ENCODE assay signal across 8 mouse cellular contexts in genomic region chr3:75557292-75557691, GRCm38 (mm10). TPM values are rescaled to one million over a fixed set of nuclear protein-coding genes. Genes with fewer than 3 reads are reported as not detected.
DNase-seq lines count a peak whose midpoint lies in the region; ATAC-seq and TF ChIP-seq lines count a peak whose summit lies in the region.

Gene Serpini1, plus strand, starts transcription at chr3:75557547.

- H3K4me3 ChIP-seq in G1E (ENCODE audit: low read depth, low read length): peak within 1 kb of the TSS; percentile 94
- peak within 1 kb of the TSS; percentile 68 for H3K4me3 ChIP-seq in forebrain, embryonic 15.5 days
- peak within 1 kb of the TSS; percentile 99 for H3K4me3 ChIP-seq in olfactory bulb, adult 2 months (ENCODE audit: insufficient read depth, low read depth, low read length)

- under 1% methylated on average over 19 of the region's 19 CpGs for WGBS in forebrain, embryonic 15.5 days
- WGBS in olfactory bulb, adult 2 months: 1% methylated on average over 19 of the region's 19 CpGs

- H3K36me3 ChIP-seq in G1E (replicated peaks): peaks cover 2% of the 10 kb centered on the region
- no peaks in the 10 kb centered on the region for H3K36me3 ChIP-seq in forebrain, embryonic 15.5 days

- H3K27ac ChIP-seq in forebrain, embryonic 15.5 days (replicated peaks): peak within 1 kb of the TSS; percentile 91
- peak within 1 kb of the TSS; percentile 90 for H3K27ac ChIP-seq in olfactory bulb, adult 2 months (ENCODE audit: insufficient read depth, low read depth, low read length)

- H3K9me3 ChIP-seq in G1E (replicated peaks): no peaks in the 10 kb centered on the region
- H3K9me3 ChIP-seq in forebrain, embryonic 15.5 days: no peaks in the 10 kb centered on the region

- TF ChIP-seq CTCF in G1E (IDR thresholded peaks at IDR 0.05; ENCODE audit: low read depth, low read length): no peak
- no peak for TF ChIP-seq CTCF in olfactory bulb, adult 2 months (IDR thresholded peaks at IDR 0.05; ENCODE audit: insufficient read depth, low read depth, low read length)

- TF ChIP-seq POLR2A in olfactory bulb, adult 2 months (IDR thresholded peaks at IDR 0.05; ENCODE audit: insufficient read depth, low read depth, low read length): peak; percentile 89

- no peaks in the 10 kb centered on the region for H3K27me3 ChIP-seq in G1E (ENCODE audit: insufficient read depth, low read length)
- no peaks in the 10 kb centered on the region for H3K27me3 ChIP-seq in forebrain, embryonic 15.5 days

- H3K9ac ChIP-seq in forebrain, embryonic 15.5 days (replicated peaks): peak within 1 kb of the TSS; percentile 87

- peaks cover 18% of the 10 kb centered on the region for H3K4me1 ChIP-seq in G1E (ENCODE audit: insufficient read depth, low read depth, low read length)
- peaks cover 14% of the 10 kb centered on the region for H3K4me1 ChIP-seq in forebrain, embryonic 15.5 days
- no peaks in the 10 kb centered on the region for H3K4me1 ChIP-seq in olfactory bulb, adult 2 months (ENCODE audit: control insufficient read depth, insufficient read depth, low read length)

- intact Hi-C loops in heart, postnatal 36 days (cut with DNase I): no loop called here

- ATAC-seq in G1E (ENCODE audit: extremely low read depth, insufficient number of reproducible peaks, low FRiP score, poor library complexity, severe bottlenecking): peak; percentile 76
- ATAC-seq in forebrain, embryonic 15.5 days (replicated peaks): peak; percentile 96

- peak within 1 kb of the TSS; percentile 68 for H3K4me2 ChIP-seq in forebrain, embryonic 15.5 days (replicated peaks)

- DNase-seq in G1E (ENCODE audit: low spot score): peak; percentile 75
- peak; percentile 93 for DNase-seq in cerebellum, adult 11 months
- peak; percentile 86 to 91 for DNase-seq in heart, postnatal 36 days
- peak; percentile 92 to 96 for DNase-seq in layer of hippocampus, adult 18-20 months (ENCODE audit: low spot score in 2 of 2)
- peak; percentile 93 for DNase-seq in lung, adult 18-20 months
- peak; percentile 83 to 89 for DNase-seq in thymus, postnatal 10 days (ENCODE audit: low spot score in 2 of 2)

RNA-seq across cellular contexts. Expression of gene Serpini1, which starts in this region (rescaled TPM):
- total RNA-seq in G1E (2014; fragmentation: Nextera tagmentation) (not detected in 2 replicates), G1E (2017) (0.12 and 0.55 TPM in 2 replicates)
- not detected in 2 replicates for polyA plus RNA-seq in G1E (2012)
- polyA plus RNA-seq in forebrain, embryonic 15.5 days (2015; fragmentation: Nextera tagmentation; extraction: Ambion mirVana): 120 and 123 TPM in 2 replicates
- total RNA-seq in heart, postnatal 36 days (2021): 1 to 10 TPM; 4.3 to 5.7 TPM
- 100 to 1,000 TPM; 203 to 215 TPM for total RNA-seq in layer of hippocampus, adult 18-20 months (2021)
- 169 and 279 TPM in 2 replicates for polyA plus RNA-seq in olfactory bulb, adult 2 months (2012; ENCODE audit: insufficient read depth, insufficient read length, low replicate concordance, missing spikeins)

Comparison
In these comparisons a context has a peak if more than half of its experiments do, and no peak if none do; other contexts are left out.
1. Peak in every context shown above with its lines: DNase-seq, ATAC-seq, H3K4me3 ChIP-seq and H3K27ac ChIP-seq.
2. RNA of gene Serpini1 (total RNA-seq): 203 to 215 TPM in layer of hippocampus, adult 18-20 months; 4.3 to 5.7 TPM in heart, postnatal 36 days and 0.12 to 0.55 TPM in G1E; every median in the first group is over 10 times any median in the second.
3. RNA of gene Serpini1 (polyA plus RNA-seq): 169 to 279 TPM in olfactory bulb, adult 2 months and 120 to 123 TPM in forebrain, embryonic 15.5 days; not detected in G1E; every median in the first group is over 100 times any median in the second.
4. Peak in DNase-seq, ATAC-seq and H3K4me3 ChIP-seq in G1E; RNA of the gene not detected or under 1 TPM.